Mouse (Mus musculus) bone marrow macrophage, adult 2 months (primary cell): ENCODE results near the gene Gm49776. TPM values are rescaled to one million over a fixed set of nuclear protein-coding genes. Genes with fewer than 3 reads are reported as not detected.
A peak's percentile ranks its signal among the peaks of the same experiment; 100 is the strongest.

Experiments used
- H3K27ac ChIP-seq: 2 replicates; pipeline ENCODE4 v1.5.1; 2012; ENCODE audit warnings: low read depth, low read length; ENCODE audit not compliant: insufficient read depth
- H3K4me1 ChIP-seq: 2 replicates; pipeline ENCODE4 v1.6.1; 2012; ENCODE audit warnings: low read length; ENCODE audit not compliant: control insufficient read depth, insufficient read depth
- H3K4me3 ChIP-seq: 2 replicates; pipeline ENCODE4 v1.5.1; 2012; ENCODE audit warnings: mild to moderate bottlenecking, low read length, moderate library complexity; ENCODE audit not compliant: insufficient read depth
- CTCF ChIP-seq: IDR thresholded peaks from 2 replicates; pipeline ENCODE4 v1.5.1; 2012; ENCODE audit warnings: low read depth, mild to moderate bottlenecking, low read length, moderate library complexity
- POLR2A ChIP-seq: IDR thresholded peaks from 2 replicates; pipeline ENCODE4 v1.6.1; 2012; ENCODE audit warnings: mild to moderate bottlenecking, low read depth, low read length, borderline replicate concordance
- polyA plus RNA-seq: library from polyadenylated mRNA; stranded (reverse); fragments of >200 nt; gene quantifications from 2 replicates; pipeline ENCODE4 v1.2.4, GENCODE M21; 2012; ENCODE audit not compliant: missing spikeins, insufficient read depth, insufficient read length

Gene Gm49776
- polyA plus RNA-seq, 1 experiment, result 5.3 TPM

- TF ChIP-seq CTCF, result no peak
- TF ChIP-seq POLR2A, result no peak
- peaks cover 6% of the 10 kb centered on the region; the same call in 1 of the 2 replicates for H3K4me1 ChIP-seq
- H3K4me3 ChIP-seq, result no peak overlapping the region
- no peak overlapping the region for H3K27ac ChIP-seq
Observed at GRCm38 (mm10) chr16:18227187-18227586, 30.9 kb downstream of the Gm49776 start.

- no peak overlapping the region for H3K27ac ChIP-seq
- no peak overlapping the region for H3K4me3 ChIP-seq
- TF ChIP-seq CTCF (no peak), POLR2A (no peak)
- H3K4me1 ChIP-seq, result peaks cover 15% of the 10 kb centered on the region
Observed at GRCm38 (mm10) chr16:18222188-18222587, 35.9 kb downstream of the Gm49776 start.

GRCm38 (mm10) chr16:18221543-18221898, 36.6 kb downstream of the Gm49776 start:
- TF ChIP-seq POLR2A, result no peak
- 0 out of 2 replicates have a peak, but pooled peaks have one; percentile 15 for TF ChIP-seq CTCF
- Histone ChIP-seq H3K4me1 (peaks cover 15% of the 10 kb centered on the region), H3K27ac (no peak overlapping the region), H3K4me3 (no peak overlapping the region)

- no peak overlapping the region for H3K27ac ChIP-seq
- no peak overlapping the region for H3K4me3 ChIP-seq
- H3K4me1 ChIP-seq, result peaks cover 15% of the 10 kb centered on the region
- TF ChIP-seq CTCF (no peak), POLR2A (no peak)
Observed at GRCm38 (mm10) chr16:18220856-18221542, 37.1 kb downstream of the Gm49776 start.

- H3K27ac ChIP-seq, result no peak overlapping the region
- H3K4me3 ChIP-seq, result no peak overlapping the region
Observed at GRCm38 (mm10) chr16:18220001-18220400, 38.1 kb downstream of the Gm49776 start.

GRCm38 (mm10) chr16:18218580-18218996, 39.5 kb downstream of the Gm49776 start:
- Histone ChIP-seq H3K4me1 (peaks cover 15% of the 10 kb centered on the region), H3K27ac (no peak overlapping the region), H3K4me3 (no peak overlapping the region)
- TF ChIP-seq CTCF, result no peak
- TF ChIP-seq POLR2A, result no peak

More at GRCm38 (mm10) chr16:18220001-18220400, 38.1 kb downstream of the Gm49776 start:
- no peak for TF ChIP-seq POLR2A
- no peak for TF ChIP-seq CTCF
- H3K4me1 ChIP-seq, result peaks cover 15% of the 10 kb centered on the region

- TF ChIP-seq CTCF (no peak), POLR2A (no peak)
- H3K4me3 ChIP-seq, result no peak within 1 kb of the TSS
- H3K4me1 ChIP-seq, result peaks cover 15% of the 10 kb centered on the region
- H3K27ac ChIP-seq, result no peak within 1 kb of the TSS
Observed at GRCm38 (mm10) chr16:18217579-18217978, 40.5 kb downstream of the Gm49776 start, which contains the start of gene Ccdc188. Ccdc188 (plus strand) TSS chr16:18217879.

GRCm38 (mm10) chr16:18214858-18215257, 43.3 kb downstream of the Gm49776 start:
- H3K27ac ChIP-seq, result no peak overlapping the region
- TF ChIP-seq POLR2A (no peak), CTCF (no peak)
- H3K4me3 ChIP-seq, result no peak overlapping the region
- peaks cover 2% of the 10 kb centered on the region for H3K4me1 ChIP-seq

- Histone ChIP-seq H3K4me1 (no peaks in the 10 kb centered on the region), H3K27ac (no peak overlapping the region), H3K4me3 (no peak overlapping the region)
- TF ChIP-seq POLR2A, result no peak
- TF ChIP-seq CTCF, result no peak
Observed at GRCm38 (mm10) chr16:18213689-18214088, 44.4 kb downstream of the Gm49776 start.

GRCm38 (mm10) chr16:18211417-18212171, 46.5 kb downstream of the Gm49776 start:
- no peak overlapping the region for H3K27ac ChIP-seq
- no peaks in the 10 kb centered on the region for H3K4me1 ChIP-seq
- TF ChIP-seq CTCF, result peak; percentile 98
- no peak for TF ChIP-seq POLR2A
- H3K4me3 ChIP-seq, result no peak overlapping the region
